Mouse (Mus musculus) activated CD4-positive, CD25-positive, alpha-beta regulatory T cell, adult 4 months (primary cell): ENCODE results near the gene Dclk2. TPM values are rescaled to one million over a fixed set of nuclear protein-coding genes. Genes with fewer than 3 reads are reported as not detected.

ENCODE experiments used
- ATAC-seq: one replicate; pipeline ENCODE4 v1.8.0; 2017
- polyA plus RNA-seq, 2 experiments: library from polyadenylated mRNA; unstranded; fragments of 100-300 nt; shearing (Covaris generic); gene quantifications; one replicate each; pipeline ENCODE4 v1.2.1; 2017

Dclk2 gene
- polyA plus RNA-seq, 2 experiments from 2014 or later, result 2.5 to 5.0 TPM

GRCm38 (mm10) chr3:86754595-86755557 is 165.8 kb downstream of the Dclk2 start:
- no peak for ATAC-seq

GRCm38 (mm10) chr3:86754178-86754577 is 166.5 kb downstream of the Dclk2 start:
- no peak for ATAC-seq

GRCm38 (mm10) chr3:86750652-86751051 is 170.0 kb downstream of the Dclk2 start:
- no peak for ATAC-seq

GRCm38 (mm10) chr3:86745769-86746512 is 174.7 kb downstream of the Dclk2 start:
- no peak for ATAC-seq

GRCm38 (mm10) chr3:86745348-86745747 is 175.3 kb downstream of the Dclk2 start:
- ATAC-seq, result no peak

GRCm38 (mm10) chr3:86739745-86740144 is 180.9 kb downstream of the Dclk2 start:
- no peak for ATAC-seq

GRCm38 (mm10) chr3:86738831-86739230 is 181.8 kb downstream of the Dclk2 start:
- no peak for ATAC-seq

Other genes with a start within 250 kb of the Dclk2 start
- gene Cd1d1, start 78.6 kb upstream of the Dclk2 start, polyA plus RNA-seq, result 100 to 1,000 TPM in 1 of 2 experiments, 10 to 100 TPM in 1; 95.4 to 102 TPM